Mouse (Mus musculus): ENCODE measurements around the gene Cysltr2. TPM values are rescaled to one million over a fixed set of nuclear protein-coding genes. Genes with fewer than 3 reads are reported as not detected.

Gene Cysltr2
- total RNA-seq (2012; rRNA removed): 2.9 and 7.6 TPM in 2 replicates

DNA sequence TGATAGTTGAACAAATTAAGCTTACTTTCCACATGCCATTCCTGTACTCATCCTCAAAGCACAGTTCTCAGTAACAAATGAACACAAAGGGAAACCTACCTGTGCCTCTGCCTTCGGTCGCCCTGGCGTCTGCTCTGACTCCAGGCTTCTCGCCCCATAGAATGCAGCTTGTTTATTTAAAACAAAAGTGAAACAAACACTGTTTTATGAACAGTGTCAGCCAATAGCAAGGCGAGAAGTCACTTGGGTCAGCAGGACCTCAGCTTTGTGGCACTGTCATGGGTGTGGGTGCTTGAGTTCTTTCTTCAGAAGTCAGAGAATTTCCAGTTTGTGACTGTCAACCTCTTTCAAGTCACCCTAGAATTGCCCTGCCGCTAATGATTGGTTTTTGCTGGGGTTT, at the start of gene Cysltr2:
Gene Cysltr2, minus strand, starts transcription at position 178 of the 400 bp plus-strand sequence.
- DNase-seq (ENCODE audit: low read depth, low spot score): no peak
- Histone ChIP-seq H3K9ac (ENCODE audit: insufficient read depth, low read depth, low read length, poor library complexity, severe bottlenecking) (no peak within 1 kb of the TSS), H3K4me3 (ENCODE audit: insufficient read depth in 1 of 2, low read depth in 1 of 2, low read length in 2 of 2, poor library complexity in 1 of 2, severe bottlenecking in 1 of 2) (no peak within 1 kb of the TSS), H3K9me3 (ENCODE audit: control insufficient read depth, insufficient read depth, low read depth, low read length) (peaks cover 6% of the 10 kb centered on the region), H3K36me3 (ENCODE audit: control insufficient read depth, insufficient read depth, low read length, poor library complexity, severe bottlenecking) (no peaks in the 10 kb centered on the region), H3K4me1 (ENCODE audit: control insufficient read depth in 2 of 2, insufficient read depth in 2 of 2, low read length in 2 of 2, poor library complexity in 1 of 2) (no peaks in the 10 kb centered on the region), H3K27ac (ENCODE audit: insufficient read depth, low read depth, low read length, poor library complexity, severe bottlenecking) (no peak within 1 kb of the TSS)
- TF ChIP-seq CHD2 (IDR thresholded peaks at IDR 0.05; ENCODE audit: low read depth, low read length) (no peak), ZC3H11A (IDR thresholded peaks at IDR 0.05; ENCODE audit: borderline replicate concordance, low read depth, low read length) (no peak), MAFK (IDR thresholded peaks at IDR 0.05; ENCODE audit: insufficient read depth, low read depth, low read length) (no peak), ZNF384 (IDR thresholded peaks at IDR 0.05; ENCODE audit: low read depth, low read length) (no peak), HCFC1 (IDR thresholded peaks at IDR 0.05; ENCODE audit: borderline replicate concordance, insufficient read depth, low read length) (no peak)
- in situ Hi-C loops (cut with MboI; ENCODE audit: low sequenced_read_pairs in 2 of 2, unreplicated experiment in 2 of 2): no loop called here

DNA sequence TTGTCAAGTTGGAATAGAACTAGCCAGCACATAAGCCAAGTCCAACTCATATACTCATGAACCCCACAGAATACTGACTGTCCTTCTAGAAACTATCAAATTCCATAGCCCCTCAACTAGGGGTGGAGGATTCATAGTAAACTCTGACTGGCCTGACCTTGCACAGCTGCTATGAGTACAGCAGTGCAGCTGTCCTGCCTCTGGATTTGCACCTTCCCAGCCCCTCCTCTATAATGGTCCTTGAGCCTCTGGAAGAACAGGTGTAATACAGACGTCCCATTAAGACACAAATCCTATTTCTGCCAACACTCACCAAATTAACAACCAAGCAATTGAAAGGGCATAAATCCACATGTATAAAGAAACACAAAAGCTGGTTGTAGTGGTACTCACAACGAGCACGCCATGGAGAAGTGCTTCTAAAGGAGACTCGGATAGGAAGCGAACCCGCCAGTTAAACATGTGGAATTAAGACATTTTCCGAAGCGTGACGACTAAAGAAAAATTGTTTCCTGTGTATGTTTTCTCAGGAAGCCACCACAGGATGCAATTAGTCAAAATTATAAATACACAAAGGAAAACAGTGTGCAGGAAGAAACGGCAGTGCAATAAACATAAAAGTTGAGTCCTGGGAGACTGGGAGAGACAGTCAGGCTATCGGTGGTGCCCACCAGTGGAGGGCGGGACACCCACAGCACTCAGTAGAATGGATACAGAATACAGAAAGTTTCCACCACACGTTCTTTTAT, 46.1 kb upstream of the Cysltr2 start:
- Histone ChIP-seq H3K9me3 (ENCODE audit: control insufficient read depth, insufficient read depth, low read depth, low read length) (no peaks in the 10 kb centered on the region), H3K4me3 (ENCODE audit: insufficient read depth in 1 of 2, low read depth in 1 of 2, low read length in 2 of 2, poor library complexity in 1 of 2, severe bottlenecking in 1 of 2) (no peak overlapping the region), H3K36me3 (ENCODE audit: control insufficient read depth, insufficient read depth, low read length, poor library complexity, severe bottlenecking) (no peaks in the 10 kb centered on the region), H3K4me1 (ENCODE audit: control insufficient read depth in 2 of 2, insufficient read depth in 2 of 2, low read length in 2 of 2, poor library complexity in 1 of 2) (no peaks in the 10 kb centered on the region), H3K9ac (ENCODE audit: insufficient read depth, low read depth, low read length, poor library complexity, severe bottlenecking) (no peak overlapping the region), H3K27ac (ENCODE audit: insufficient read depth, low read depth, low read length, poor library complexity, severe bottlenecking) (no peak overlapping the region)
- no peak for TF ChIP-seq ZNF384 (IDR thresholded peaks at IDR 0.05; ENCODE audit: low read depth, low read length)
- TF ChIP-seq MAFK (IDR thresholded peaks at IDR 0.05; ENCODE audit: insufficient read depth, low read depth, low read length): no peak
- no peak for TF ChIP-seq CHD2 (IDR thresholded peaks at IDR 0.05; ENCODE audit: low read depth, low read length)
- TF ChIP-seq ZC3H11A (IDR thresholded peaks at IDR 0.05; ENCODE audit: borderline replicate concordance, low read depth, low read length): no peak
- no peak for TF ChIP-seq HCFC1 (IDR thresholded peaks at IDR 0.05; ENCODE audit: borderline replicate concordance, insufficient read depth, low read length)
- in situ Hi-C loops (cut with MboI; ENCODE audit: low sequenced_read_pairs in 2 of 2, unreplicated experiment in 2 of 2): no loop called here
- DNase-seq (ENCODE audit: low read depth, low spot score): no peak

DNA sequence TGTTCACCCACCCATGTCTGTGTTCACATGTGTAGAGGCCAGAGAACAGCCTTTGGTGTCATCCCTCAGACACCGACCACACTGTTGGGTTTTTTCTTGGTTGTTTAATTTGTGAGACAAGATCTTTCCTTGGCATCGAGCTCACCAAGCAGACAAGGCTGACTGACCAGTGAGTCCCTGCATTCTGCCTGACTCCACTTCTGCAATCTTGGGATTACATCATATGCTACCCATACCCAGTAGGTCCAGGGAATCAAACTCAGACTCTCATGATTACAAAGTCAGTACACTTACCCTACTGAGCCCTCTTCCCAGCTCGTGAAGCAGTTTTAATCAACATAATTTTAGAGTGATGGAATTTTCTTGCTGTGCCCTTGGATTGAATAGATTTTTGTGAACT, 44.0 kb upstream of the Cysltr2 start:
- H3K36me3 ChIP-seq (ENCODE audit: control insufficient read depth, insufficient read depth, low read length, poor library complexity, severe bottlenecking): no peaks in the 10 kb centered on the region
- no peaks in the 10 kb centered on the region for H3K4me1 ChIP-seq (ENCODE audit: control insufficient read depth in 2 of 2, insufficient read depth in 2 of 2, low read length in 2 of 2, poor library complexity in 1 of 2)
- H3K9me3 ChIP-seq (ENCODE audit: control insufficient read depth, insufficient read depth, low read depth, low read length): no peaks in the 10 kb centered on the region
- no peak overlapping the region for H3K9ac ChIP-seq (ENCODE audit: insufficient read depth, low read depth, low read length, poor library complexity, severe bottlenecking)
- H3K4me3 ChIP-seq (ENCODE audit: insufficient read depth in 1 of 2, low read depth in 1 of 2, low read length in 2 of 2, poor library complexity in 1 of 2, severe bottlenecking in 1 of 2): no peak overlapping the region
- TF ChIP-seq ZC3H11A (IDR thresholded peaks at IDR 0.05; ENCODE audit: borderline replicate concordance, low read depth, low read length) (no peak), MAFK (IDR thresholded peaks at IDR 0.05; ENCODE audit: insufficient read depth, low read depth, low read length) (no peak), CHD2 (IDR thresholded peaks at IDR 0.05; ENCODE audit: low read depth, low read length) (no peak), ZNF384 (IDR thresholded peaks at IDR 0.05; ENCODE audit: low read depth, low read length) (no peak), HCFC1 (IDR thresholded peaks at IDR 0.05; ENCODE audit: borderline replicate concordance, insufficient read depth, low read length) (no peak)
- no peak for DNase-seq (ENCODE audit: low read depth, low spot score)
- no peak overlapping the region for H3K27ac ChIP-seq (ENCODE audit: insufficient read depth, low read depth, low read length, poor library complexity, severe bottlenecking)
- in situ Hi-C loops (cut with MboI; ENCODE audit: low sequenced_read_pairs in 2 of 2, unreplicated experiment in 2 of 2): no loop called here

DNA sequence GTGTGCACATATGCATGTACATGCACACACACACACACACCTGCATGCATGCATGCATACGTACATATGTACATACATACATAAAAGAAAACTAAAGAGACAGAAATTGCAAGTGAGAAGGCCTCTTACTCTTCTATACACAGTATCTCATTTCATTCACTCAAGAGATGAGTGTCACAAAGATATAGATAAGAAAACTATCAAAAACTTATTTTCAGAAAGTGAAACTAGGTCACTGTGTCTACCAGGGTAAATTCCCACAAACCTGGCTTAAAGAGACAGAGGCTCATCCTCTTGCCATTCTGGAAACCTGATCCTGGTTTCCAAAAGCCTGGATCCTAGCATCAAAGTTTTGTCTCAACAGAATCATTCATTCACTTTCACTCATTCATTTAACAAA, 39.3 kb upstream of the Cysltr2 start:
- in situ Hi-C loops (cut with MboI; ENCODE audit: low sequenced_read_pairs in 2 of 2, unreplicated experiment in 2 of 2): no loop called here
- Histone ChIP-seq H3K4me1 (ENCODE audit: control insufficient read depth in 2 of 2, insufficient read depth in 2 of 2, low read length in 2 of 2, poor library complexity in 1 of 2) (no peaks in the 10 kb centered on the region), H3K4me3 (ENCODE audit: insufficient read depth in 1 of 2, low read depth in 1 of 2, low read length in 2 of 2, poor library complexity in 1 of 2, severe bottlenecking in 1 of 2) (no peak overlapping the region), H3K36me3 (ENCODE audit: control insufficient read depth, insufficient read depth, low read length, poor library complexity, severe bottlenecking) (no peaks in the 10 kb centered on the region), H3K9me3 (ENCODE audit: control insufficient read depth, insufficient read depth, low read depth, low read length) (no peaks in the 10 kb centered on the region), H3K9ac (ENCODE audit: insufficient read depth, low read depth, low read length, poor library complexity, severe bottlenecking) (no peak overlapping the region), H3K27ac (ENCODE audit: insufficient read depth, low read depth, low read length, poor library complexity, severe bottlenecking) (no peak overlapping the region)
- no peak for TF ChIP-seq CHD2 (IDR thresholded peaks at IDR 0.05; ENCODE audit: low read depth, low read length)
- TF ChIP-seq ZC3H11A (IDR thresholded peaks at IDR 0.05; ENCODE audit: borderline replicate concordance, low read depth, low read length): no peak
- TF ChIP-seq ZNF384 (IDR thresholded peaks at IDR 0.05; ENCODE audit: low read depth, low read length): no peak
- no peak for TF ChIP-seq HCFC1 (IDR thresholded peaks at IDR 0.05; ENCODE audit: borderline replicate concordance, insufficient read depth, low read length)
- TF ChIP-seq MAFK (IDR thresholded peaks at IDR 0.05; ENCODE audit: insufficient read depth, low read depth, low read length): no peak
- DNase-seq (ENCODE audit: low read depth, low spot score): no peak
